10 mouse cellular contexts compared by ENCODE assay signal in the genomic region with DNA sequence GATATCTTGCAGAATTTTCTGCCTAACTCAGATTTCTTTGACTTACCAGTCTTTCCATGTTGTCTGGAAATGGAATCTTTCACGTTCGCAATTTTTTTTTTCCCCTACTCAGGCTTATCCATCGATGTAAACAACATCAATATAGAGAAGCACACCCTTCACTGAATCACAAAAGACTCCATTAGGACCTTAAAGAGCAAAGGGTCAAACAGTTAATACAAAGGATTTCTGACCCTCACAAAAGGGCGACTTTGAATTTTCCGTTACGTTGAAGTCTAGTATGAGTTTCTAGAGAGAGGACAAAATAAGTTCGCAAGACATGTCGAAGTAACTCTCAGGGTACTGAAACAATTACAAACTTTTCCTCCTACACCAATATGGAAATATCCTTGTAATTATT. TPM values are rescaled to one million over a fixed set of nuclear protein-coding genes. Genes with fewer than 3 reads are reported as not detected.
DNase-seq lines count a peak whose midpoint lies in the region; ATAC-seq lines count a peak whose summit lies in the region.
"Had no signal": no experiment of that assay in that cellular context is flagged by ENCODE, and none has a peak within 500 bp of the region (broad histone marks: within the 10 kb centered on the region; RNA-seq: fewer than 3 reads in every experiment).

No protein-coding gene starts in this region.

- 33% methylated on average over 8 of the region's 8 CpGs for WGBS in heart, embryonic 15.5 days
- WGBS in embryonic facial prominence, embryonic 10.5 days, result 5% methylated on average over 8 of the region's 8 CpGs
- WGBS in hindbrain, embryonic 14.5 days, result 5% methylated on average over 8 of the region's 8 CpGs
- 6% methylated on average over 8 of the region's 8 CpGs for WGBS in midbrain, embryonic 15.5 days

- no peaks in the 10 kb centered on the region for H3K36me3 ChIP-seq in heart, embryonic 15.5 days
- no peaks in the 10 kb centered on the region for H3K36me3 ChIP-seq in embryonic facial prominence, embryonic 10.5 days (replicated peaks)
- H3K36me3 ChIP-seq in hindbrain, embryonic 14.5 days (replicated peaks; ENCODE audit: control insufficient read depth, insufficient read depth), result no peaks in the 10 kb centered on the region
- H3K36me3 ChIP-seq in midbrain, embryonic 15.5 days (replicated peaks), result no peaks in the 10 kb centered on the region

- no peaks in the 10 kb centered on the region for H3K27me3 ChIP-seq in heart, embryonic 15.5 days
- no peaks in the 10 kb centered on the region for H3K27me3 ChIP-seq in embryonic facial prominence, embryonic 10.5 days (replicated peaks; ENCODE audit: low read depth, poor library complexity, severe bottlenecking)
- H3K27me3 ChIP-seq in hindbrain, embryonic 14.5 days (ENCODE audit: control insufficient read depth, insufficient read depth, low read length), result peaks cover 2% of the 10 kb centered on the region; the same call in 1 of the 2 replicates
- H3K27me3 ChIP-seq in midbrain, embryonic 15.5 days (replicated peaks), result no peaks in the 10 kb centered on the region

- peaks cover 29% of the 10 kb centered on the region for H3K4me1 ChIP-seq in heart, embryonic 15.5 days (replicated peaks)
- peaks cover 42% of the 10 kb centered on the region for H3K4me1 ChIP-seq in embryonic facial prominence, embryonic 10.5 days
- H3K4me1 ChIP-seq in hindbrain, embryonic 14.5 days (replicated peaks; ENCODE audit: control insufficient read depth, insufficient read depth, low read length), result peaks cover 5% of the 10 kb centered on the region; the same call in 1 of the 2 replicates
- H3K4me1 ChIP-seq in midbrain, embryonic 15.5 days, result peaks cover 32% of the 10 kb centered on the region

- peak overlapping the region; percentile 93 for H3K4me2 ChIP-seq in heart, embryonic 15.5 days
- H3K4me2 ChIP-seq in hindbrain, embryonic 14.5 days (replicated peaks), result peak overlapping the region; percentile 98
- peak overlapping the region; percentile 99 for H3K4me2 ChIP-seq in midbrain, embryonic 15.5 days

- intact Hi-C loops in heart, postnatal 14 days (cut with DNase I), result no loop called here

- ATAC-seq in heart, embryonic 15.5 days (replicated peaks; ENCODE audit: insufficient number of reproducible peaks, insufficient read depth, low FRiP score, low read depth), result no peak
- ATAC-seq in hindbrain, embryonic 14.5 days (ENCODE audit: low FRiP score), result no peak
- no peak for ATAC-seq in midbrain, embryonic 15.5 days (replicated peaks)
- ATAC-seq in activated CD4-positive, CD25-positive, alpha-beta regulatory T cell, adult 4 months, result no peak

- peak overlapping the region; percentile 96 for H3K27ac ChIP-seq in heart, embryonic 15.5 days
- H3K27ac ChIP-seq in embryonic facial prominence, embryonic 10.5 days (replicated peaks), result peak overlapping the region; percentile 96
- H3K27ac ChIP-seq in hindbrain, embryonic 14.5 days, result no peak overlapping the region
- no peak overlapping the region; the same call in 1 of the 2 replicates for H3K27ac ChIP-seq in midbrain, embryonic 15.5 days

- H3K9me3 ChIP-seq in heart, embryonic 15.5 days (replicated peaks), result no peaks in the 10 kb centered on the region
- H3K9me3 ChIP-seq in embryonic facial prominence, embryonic 10.5 days, result no peaks in the 10 kb centered on the region
- no peaks in the 10 kb centered on the region for H3K9me3 ChIP-seq in hindbrain, embryonic 14.5 days (ENCODE audit: control insufficient read depth, low read length)
- no peaks in the 10 kb centered on the region for H3K9me3 ChIP-seq in midbrain, embryonic 15.5 days

- no peak for DNase-seq in heart, postnatal 14 days
- no peak for DNase-seq in embryonic facial prominence, embryonic 10.5 days (ENCODE audit: low spot score)
- no peak for DNase-seq in hindbrain, embryonic 14.5 days (ENCODE audit: low spot score)
- DNase-seq in retina, embryonic 14.5 days (ENCODE audit: low spot score), result no peak
- no peak for DNase-seq in layer of hippocampus, adult 9-11 months
- DNase-seq: adrenal gland, adult 2 months; layer of hippocampus, postnatal 36 days had no signal

- H3K9ac ChIP-seq in heart, embryonic 15.5 days, result no peak overlapping the region
- peak overlapping the region; percentile 70; the same call in 1 of the 2 replicates for H3K9ac ChIP-seq in hindbrain, embryonic 14.5 days
- peak overlapping the region; percentile 49; the same call in 1 of the 2 replicates for H3K9ac ChIP-seq in midbrain, embryonic 15.5 days

- peak overlapping the region; percentile 81 for H3K4me3 ChIP-seq in heart, embryonic 15.5 days
- H3K4me3 ChIP-seq in embryonic facial prominence, embryonic 10.5 days, result peak overlapping the region; percentile 80
- H3K4me3 ChIP-seq in hindbrain, embryonic 14.5 days (replicated peaks; ENCODE audit: low read length), result peak overlapping the region; percentile 69
- H3K4me3 ChIP-seq in midbrain, embryonic 15.5 days, result peak overlapping the region; percentile 76

RNA-seq across cellular contexts. Expression of a gene that starts 0.9 kb away (rescaled TPM):
- polyA plus RNA-seq in heart, embryonic 15.5 days (2015; fragmentation: Nextera tagmentation; extraction: Ambion mirVana), result 49.3 and 49.4 TPM in 2 replicates
- 10 to 100 TPM; 19.5 to 21.8 TPM for total RNA-seq in heart, postnatal 14 days (2021)
- 62.9 and 69.5 TPM in 2 replicates for polyA plus RNA-seq in embryonic facial prominence, embryonic 10.5 days (2016; fragmentation: Nextera tagmentation; extraction: Ambion mirVana)
- 39.3 and 40.6 TPM in 2 replicates for polyA plus RNA-seq in hindbrain, embryonic 14.5 days (2014; fragmentation: Nextera tagmentation; extraction: Ambion mirVana)
- 30.5 and 33.3 TPM in 2 replicates for polyA plus RNA-seq in midbrain, embryonic 15.5 days (2015; fragmentation: Nextera tagmentation; extraction: Ambion mirVana)
- under 1 TPM in 1 of 2 experiments, not detected in 1; 0.58 TPM for polyA plus RNA-seq in activated CD4-positive, CD25-positive, alpha-beta regulatory T cell, adult 4 months (2017; shearing (Covaris generic))

Comparison
In these comparisons a context has a peak if more than half of its experiments do, and no peak if none do; other contexts are left out.
1. H3K27ac ChIP-seq: peak in heart, embryonic 15.5 days (single experiment) and embryonic facial prominence, embryonic 10.5 days (single experiment); none in hindbrain, embryonic 14.5 days (single experiment) and midbrain, embryonic 15.5 days (single experiment).
2. RNA of a gene that starts 0.9 kb away (polyA plus RNA-seq): 62.9 to 69.5 TPM in embryonic facial prominence, embryonic 10.5 days, 49.3 to 49.4 TPM in heart, embryonic 15.5 days, 39.3 to 40.6 TPM in hindbrain, embryonic 14.5 days and 30.5 to 33.3 TPM in midbrain, embryonic 15.5 days; 0.58 TPM in activated CD4-positive, CD25-positive, alpha-beta regulatory T cell, adult 4 months; every median in the first group is over 10 times any median in the second.
3. Peak in every context shown above with its lines, with median percentiles within 50 percentile points of each other: H3K4me2 ChIP-seq and H3K4me3 ChIP-seq.